Mouse (Mus musculus) CD4-positive, CD25-positive, alpha-beta regulatory T cell (primary cell): Measurements from ENCODE around the gene Sf3b4. TPM values are rescaled to one million over a fixed set of nuclear protein-coding genes. Genes with fewer than 3 reads are reported as not detected.

ENCODE experiments used
- polyA plus RNA-seq: library from polyadenylated mRNA; unstranded; fragments of 100-300 nt; shearing (Covaris generic); gene quantifications from one replicate; pipeline ENCODE4 v1.2.1, GENCODE M21; 2017

The Sf3b4 gene
- 140 TPM for polyA plus RNA-seq

DNA sequence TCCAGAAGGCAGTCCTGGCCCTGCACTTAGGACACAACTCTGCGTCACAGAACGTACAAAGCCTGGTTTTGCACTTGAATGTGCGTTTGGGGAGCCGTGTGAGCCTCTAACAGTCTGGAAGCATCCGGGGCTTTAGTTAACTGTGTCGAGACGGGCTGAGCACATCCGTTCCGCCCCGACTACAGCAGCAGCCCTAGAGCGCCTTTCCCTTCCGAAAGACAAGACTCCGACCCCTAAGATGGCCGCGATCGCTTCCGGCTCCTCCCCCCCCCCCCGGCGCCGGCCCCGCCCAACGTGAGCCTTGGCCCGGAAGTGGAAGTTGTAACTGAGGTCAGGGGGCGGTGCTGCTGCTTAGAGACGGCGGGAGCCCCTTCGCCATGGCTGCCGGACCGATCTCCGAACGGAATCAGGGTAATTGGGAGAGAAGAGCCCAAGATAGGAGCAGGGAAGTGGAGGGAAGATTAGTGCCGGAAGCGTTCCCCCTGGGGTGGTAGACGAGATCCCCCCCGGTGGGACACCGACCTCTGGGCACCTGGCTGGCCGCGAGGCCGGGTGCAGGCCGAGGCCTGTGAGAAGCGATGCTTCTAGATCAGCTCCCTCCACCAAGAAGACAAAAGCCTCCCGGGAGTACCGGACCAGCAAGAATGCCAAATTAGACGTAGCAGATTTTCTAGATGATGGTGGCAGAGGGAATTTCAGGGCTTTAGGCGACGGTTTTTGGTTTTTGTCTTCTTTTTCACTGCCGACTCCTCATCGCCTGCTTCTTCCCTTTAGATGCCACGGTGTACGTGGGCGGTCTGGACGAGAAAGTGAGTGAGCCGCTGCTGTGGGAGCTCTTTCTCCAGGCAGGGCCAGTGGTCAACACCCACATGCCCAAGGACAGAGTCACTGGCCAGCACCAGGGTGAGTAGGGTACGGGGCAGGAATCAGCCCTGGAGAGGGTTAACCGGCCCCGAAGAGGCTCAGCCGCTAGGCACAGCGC is at the start of gene Sf3b4:
Sf3b4 (plus strand) TSS at position 136 of the 982 bp plus-strand sequence.

DNA sequence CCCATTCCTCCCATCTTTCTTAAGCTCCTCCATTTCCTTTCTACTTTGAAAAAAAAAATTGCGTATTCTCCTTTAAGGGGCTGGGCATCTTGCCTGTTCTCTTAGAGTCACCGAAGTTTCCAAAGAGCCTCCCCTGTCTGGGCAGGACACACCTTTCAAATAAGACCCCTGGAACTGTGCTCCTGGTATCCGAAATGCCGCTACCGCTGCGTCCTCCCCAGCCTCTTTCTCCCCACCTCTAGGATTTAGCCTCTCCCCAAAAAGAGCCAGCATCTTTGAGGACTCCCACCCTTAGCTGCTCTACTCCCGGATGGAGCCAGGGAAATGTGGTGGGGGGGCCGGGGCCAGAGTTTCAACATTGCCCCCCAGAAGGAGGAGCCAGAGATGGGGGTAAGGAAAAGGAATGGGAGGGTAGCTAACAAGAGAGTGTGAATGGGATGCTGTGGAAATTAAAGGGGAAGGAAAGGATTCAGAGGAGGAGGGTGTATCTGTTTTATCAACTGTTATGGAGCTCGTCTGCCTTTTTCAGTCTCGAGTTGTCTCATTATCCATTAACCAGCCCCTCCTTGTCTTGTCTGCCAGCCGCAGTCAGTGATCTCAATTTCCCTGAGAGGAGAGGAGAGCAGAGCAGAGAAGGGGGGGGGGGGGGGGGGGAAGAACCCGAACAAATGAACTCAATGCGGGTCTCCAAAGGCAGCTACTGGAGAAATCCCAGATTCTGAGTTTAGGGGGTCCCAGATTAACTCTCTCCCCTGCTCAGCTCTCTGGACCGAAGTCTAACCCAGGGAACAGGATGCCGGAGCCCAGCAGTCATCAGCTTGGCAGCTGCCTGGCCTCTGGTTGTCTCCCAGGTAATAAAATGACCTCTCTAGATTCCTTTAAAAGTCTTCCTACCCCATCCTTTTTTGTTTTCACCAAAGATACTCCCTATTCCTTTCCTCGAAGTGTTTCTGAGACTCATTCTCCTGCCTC is 10.0 kb upstream of the Sf3b4 start, which contains the start of gene Mtmr11:
Mtmr11 (plus strand) TSS at position 136 of the 972 bp plus-strand sequence.

DNA sequence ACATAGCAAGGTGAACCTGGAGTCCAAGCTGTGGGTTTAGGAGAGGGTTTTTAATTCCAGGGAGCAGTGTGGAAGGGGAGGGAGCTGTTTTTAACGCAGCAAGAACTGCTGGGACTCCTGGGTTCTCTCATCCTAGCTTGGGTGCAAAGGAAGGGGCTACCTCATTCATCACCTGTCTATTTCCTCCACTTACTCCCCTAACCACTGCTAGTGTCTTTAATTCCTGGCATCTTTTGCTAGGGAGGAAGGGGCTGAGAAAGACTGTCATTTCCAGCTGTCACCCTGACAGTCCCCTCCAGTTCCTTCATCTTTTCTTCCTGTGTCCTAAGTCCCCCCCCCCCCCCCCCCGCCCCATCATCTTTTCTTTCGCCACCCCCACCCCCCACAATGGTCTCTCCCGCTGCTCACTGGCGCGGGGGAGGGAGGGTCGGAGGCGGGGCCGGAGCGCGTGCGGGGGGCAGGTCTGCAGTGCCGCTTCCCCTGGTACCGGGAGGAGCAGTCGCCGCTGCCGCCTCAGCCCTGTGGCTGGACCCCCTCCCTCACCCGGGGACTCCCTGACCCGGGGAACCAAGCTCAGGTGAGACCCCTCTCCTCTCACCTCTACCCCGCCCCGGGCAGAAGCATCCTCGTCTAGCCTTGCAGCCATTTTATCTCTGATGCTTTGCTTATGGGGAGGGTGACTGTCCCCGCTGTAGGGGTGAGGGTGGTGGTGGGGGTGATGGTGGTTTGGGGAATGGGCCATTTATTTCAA is 8.8 kb downstream of the Sf3b4 start, which contains the start of gene Sv2a:
Sv2a (plus strand) TSS at position 425 of the 751 bp plus-strand sequence.

DNA sequence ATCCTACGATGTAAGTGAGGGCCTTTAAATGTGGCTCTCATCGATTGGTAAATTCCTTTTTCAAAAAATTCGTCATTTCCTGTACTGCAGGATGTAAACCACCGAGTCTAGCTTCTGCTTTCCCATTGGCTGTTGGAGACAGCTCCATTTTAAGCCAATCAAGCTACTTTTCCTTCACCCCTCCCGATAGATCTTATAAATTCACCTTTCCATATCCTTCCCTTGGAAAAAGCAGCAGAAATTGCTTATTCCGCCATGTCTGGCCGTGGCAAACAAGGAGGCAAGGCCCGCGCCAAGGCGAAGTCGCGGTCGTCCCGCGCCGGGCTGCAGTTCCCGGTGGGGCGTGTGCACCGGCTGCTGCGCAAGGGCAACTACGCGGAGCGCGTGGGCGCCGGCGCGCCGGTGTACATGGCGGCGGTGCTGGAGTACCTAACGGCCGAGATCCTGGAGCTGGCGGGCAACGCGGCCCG is 47.6 kb downstream of the Sf3b4 start, which contains the start of the genes Bola1 and Hist2h2ab:
Bola1 (minus strand) TSS at position 49 of the 470 bp plus-strand sequence.
Hist2h2ab (plus strand) TSS at position 205 of the 470 bp plus-strand sequence.

DNA sequence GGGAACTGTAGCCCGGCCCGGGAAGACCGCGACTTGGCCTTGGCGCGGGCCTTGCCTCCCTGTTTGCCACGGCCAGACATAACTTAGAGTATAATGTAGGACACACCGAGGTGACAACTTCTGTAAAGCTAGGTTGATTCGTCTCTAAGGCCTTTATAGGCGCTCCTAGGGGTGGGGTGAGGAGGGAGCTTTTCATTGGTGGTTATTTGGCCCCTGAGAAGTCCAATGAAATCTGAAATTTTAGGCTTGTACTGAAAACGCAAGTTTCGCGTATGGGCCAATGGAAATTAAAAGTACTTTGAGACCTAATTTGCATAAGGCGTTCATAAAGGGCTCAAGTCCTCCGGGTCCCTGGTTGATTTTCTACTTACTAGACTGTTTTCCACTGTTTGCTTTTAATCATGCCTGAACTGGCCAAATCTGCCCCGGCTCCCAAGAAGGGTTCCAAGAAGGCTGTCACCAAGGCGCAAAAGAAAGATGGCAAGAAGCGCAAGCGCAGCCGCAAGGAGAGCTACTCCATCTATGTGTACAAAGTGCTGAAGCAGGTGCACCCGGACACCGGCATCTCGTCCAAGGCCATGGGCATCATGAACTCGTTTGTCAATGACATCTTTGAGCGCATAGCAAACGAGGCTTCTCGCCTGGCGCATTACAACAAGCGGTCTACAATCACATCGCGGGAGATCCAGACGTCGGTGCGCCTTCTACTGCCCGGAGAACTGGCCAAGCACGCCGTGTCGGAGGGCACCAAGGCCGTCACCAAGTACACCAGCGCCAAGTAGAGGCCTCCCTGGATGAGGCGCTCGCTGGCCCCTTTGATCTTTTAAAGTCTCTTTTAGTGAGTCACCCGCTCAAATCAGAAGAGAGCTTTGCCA is 48.9 kb downstream of the Sf3b4 start, which contains the start of the genes Hist2h2ac and Hist2h2be:
Hist2h2ac (minus strand) TSS at position 116 of the 875 bp plus-strand sequence.
Hist2h2be (plus strand) TSS at position 355 of the 875 bp plus-strand sequence.

Other genes starting within 250 kb of the Sf3b4 start
- gene Anp32e, start 243.1 kb upstream of the Sf3b4 start, polyA plus RNA-seq: 197 TPM
- 9.1 TPM for gene Plekho1, start 176.3 kb upstream of the Sf3b4 start, polyA plus RNA-seq
- gene Vps45, start 113.9 kb upstream of the Sf3b4 start, polyA plus RNA-seq: 28.6 TPM
- 19.7 TPM for gene Otud7b, start 67.8 kb upstream of the Sf3b4 start, polyA plus RNA-seq
- 3.7 TPM for gene Mtmr11, start 10.3 kb upstream of the Sf3b4 start, polyA plus RNA-seq
- gene Sv2a, start 8.8 kb downstream of the Sf3b4 start, polyA plus RNA-seq: 3.5 TPM
- gene Bola1, start 47.4 kb downstream of the Sf3b4 start, polyA plus RNA-seq: 32.6 TPM
- gene Hist2h2ab, start 47.5 kb downstream of the Sf3b4 start, polyA plus RNA-seq: 0.95 TPM
- gene Hist2h2ac, start 48.5 kb downstream of the Sf3b4 start, polyA plus RNA-seq: 9.2 TPM
- gene Hist2h2be, start 48.8 kb downstream of the Sf3b4 start, polyA plus RNA-seq: 4.6 TPM
- 0.77 TPM for gene Hist2h3c2, start 66.8 kb downstream of the Sf3b4 start, polyA plus RNA-seq
- gene Hist2h2aa2, start 67.9 kb downstream of the Sf3b4 start, polyA plus RNA-seq: 73.7 TPM
- gene Hist2h2aa1, start 73.2 kb downstream of the Sf3b4 start, polyA plus RNA-seq: not detected
- not detected for gene Hist2h3c1, start 74.4 kb downstream of the Sf3b4 start, polyA plus RNA-seq
- 4.2 TPM for gene Hist2h4, start 91.0 kb downstream of the Sf3b4 start, polyA plus RNA-seq
- 7.6 TPM for gene Hist2h3b, start 96.3 kb downstream of the Sf3b4 start, polyA plus RNA-seq
- gene Hist2h2bb, start 97.4 kb downstream of the Sf3b4 start, polyA plus RNA-seq: 5.4 TPM
- gene Fcgr1, start 121.6 kb downstream of the Sf3b4 start, polyA plus RNA-seq: 0.20 TPM